Mouse (Mus musculus) WW6 (cell line): ENCODE measurements around the gene Pex16.

Experiments
- DNase-seq: peaks from one replicate; pipeline ENCODE4 v3.0.0-alpha.2; 2013; ENCODE audit warnings: low read depth, low spot score

Pex16 gene

GRCm38 (mm10) chr2:92422388-92423135 is 48.1 kb downstream of the Pex16 start:
- no peak for DNase-seq

- no peak for DNase-seq
Observed at GRCm38 (mm10) chr2:92423156-92423555, 48.7 kb downstream of the Pex16 start.

- no peak for DNase-seq
Observed at GRCm38 (mm10) chr2:92423702-92424461, 49.4 kb downstream of the Pex16 start.

GRCm38 (mm10) chr2:92424462-92425308 is 50.2 kb downstream of the Pex16 start:
- no peak for DNase-seq

- no peak for DNase-seq
Observed at GRCm38 (mm10) chr2:92425366-92425765, 50.9 kb downstream of the Pex16 start.

- no peak for DNase-seq
Observed at GRCm38 (mm10) chr2:92426426-92426825, 52.0 kb downstream of the Pex16 start.

GRCm38 (mm10) chr2:92427882-92428281 is 53.4 kb downstream of the Pex16 start:
- DNase-seq, result no peak

GRCm38 (mm10) chr2:92430089-92430488 is 55.6 kb downstream of the Pex16 start:
- no peak for DNase-seq
